Mouse (Mus musculus): ENCODE results near the gene Pfkl. TPM values are rescaled to one million over a fixed set of nuclear protein-coding genes. Genes with fewer than 3 reads are reported as not detected.
A peak's percentile ranks its signal among the peaks of the same experiment; 100 is the strongest.

Gene Pfkl
- polyA plus RNA-seq, 1 experiment = 326 TPM

DNA sequence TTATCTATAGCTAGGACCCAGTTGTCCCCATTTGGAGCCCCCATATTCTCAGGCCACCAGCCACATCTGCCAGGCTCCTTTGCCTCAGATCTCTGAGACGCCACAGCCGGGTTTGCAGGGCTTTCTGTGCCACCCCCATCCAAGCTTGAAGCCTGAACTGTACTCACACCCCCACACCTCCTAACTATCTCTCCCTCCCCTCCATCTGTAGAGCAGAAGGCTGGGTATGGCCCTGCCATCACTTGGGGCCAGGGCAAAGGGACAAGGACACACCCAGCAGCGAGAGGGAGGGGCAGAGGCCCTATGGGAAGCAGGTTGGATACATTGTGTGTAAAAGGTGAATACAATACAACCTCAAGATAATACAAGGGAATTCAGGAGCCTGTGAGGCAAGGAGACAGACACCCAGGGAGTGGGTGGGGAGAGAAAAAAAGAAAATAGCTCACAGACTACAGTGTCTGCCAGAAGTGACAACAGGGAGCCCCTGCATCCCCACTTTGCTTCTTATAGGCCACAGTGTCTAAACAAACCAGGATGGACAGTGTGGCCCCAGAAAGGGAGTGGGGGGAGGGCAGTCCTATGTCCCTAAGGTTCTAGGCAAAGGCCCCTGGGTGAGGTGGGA, 5.3 kb downstream of the Pfkl start:
- peaks cover 17% of the 10 kb centered on the region for H3K4me1 ChIP-seq (ENCODE audit: control insufficient read depth, insufficient read depth, insufficient read length, low read length)
- no peak overlapping the region for H3K27ac ChIP-seq (replicated peaks; ENCODE audit: low read depth, low read length)
- no peak overlapping the region for H3K4me3 ChIP-seq (ENCODE audit: insufficient read depth, low read depth, low read length)

DNA sequence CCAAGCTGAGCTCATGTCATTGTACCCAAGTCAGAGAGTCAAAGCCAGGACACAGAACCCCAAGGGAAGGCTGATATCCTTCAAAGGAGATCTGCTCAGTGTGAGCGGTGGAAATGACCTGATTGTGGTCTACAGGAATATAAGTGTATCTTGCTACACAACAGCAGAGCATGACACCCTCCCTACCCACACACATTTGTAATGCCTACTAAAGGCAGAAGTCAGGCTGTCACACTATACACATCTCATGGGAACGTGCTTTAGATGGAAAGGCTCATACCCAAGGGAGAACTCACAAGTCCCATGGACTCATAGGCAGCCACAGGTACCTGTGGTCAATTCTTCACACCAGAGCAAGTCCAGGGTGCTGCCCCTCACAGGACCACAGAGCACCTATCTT, 7.6 kb downstream of the Pfkl start:
- H3K4me1 ChIP-seq (ENCODE audit: control insufficient read depth, insufficient read depth, insufficient read length, low read length) = peaks cover 10% of the 10 kb centered on the region
- no peak overlapping the region for H3K27ac ChIP-seq (replicated peaks; ENCODE audit: low read depth, low read length)
- no peak overlapping the region for H3K4me3 ChIP-seq (ENCODE audit: insufficient read depth, low read depth, low read length)

DNA sequence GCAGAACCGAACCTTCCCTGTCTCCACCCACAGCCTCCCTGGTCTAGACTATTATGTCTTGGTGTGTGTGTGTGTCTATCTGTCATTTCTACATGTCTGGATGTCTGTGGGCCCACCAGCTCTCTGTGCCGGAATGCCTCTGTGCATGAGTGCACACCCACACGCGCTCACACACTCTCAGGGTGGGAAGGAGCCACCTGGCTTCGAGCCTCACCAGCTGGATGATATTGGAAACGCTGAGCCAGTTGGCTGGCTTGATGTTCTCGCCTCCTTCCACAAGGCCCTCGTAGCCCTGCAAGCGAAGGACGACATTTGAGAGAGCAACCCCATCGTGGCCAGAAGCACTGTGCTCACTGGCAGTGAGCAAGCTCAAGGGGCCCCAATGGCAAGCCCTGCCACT, 8.1 kb downstream of the Pfkl start:
- no peak overlapping the region for H3K4me3 ChIP-seq (ENCODE audit: insufficient read depth, low read depth, low read length)
- H3K4me1 ChIP-seq (ENCODE audit: control insufficient read depth, insufficient read depth, insufficient read length, low read length) = peaks cover 8% of the 10 kb centered on the region
- no peak overlapping the region for H3K27ac ChIP-seq (replicated peaks; ENCODE audit: low read depth, low read length)

DNA sequence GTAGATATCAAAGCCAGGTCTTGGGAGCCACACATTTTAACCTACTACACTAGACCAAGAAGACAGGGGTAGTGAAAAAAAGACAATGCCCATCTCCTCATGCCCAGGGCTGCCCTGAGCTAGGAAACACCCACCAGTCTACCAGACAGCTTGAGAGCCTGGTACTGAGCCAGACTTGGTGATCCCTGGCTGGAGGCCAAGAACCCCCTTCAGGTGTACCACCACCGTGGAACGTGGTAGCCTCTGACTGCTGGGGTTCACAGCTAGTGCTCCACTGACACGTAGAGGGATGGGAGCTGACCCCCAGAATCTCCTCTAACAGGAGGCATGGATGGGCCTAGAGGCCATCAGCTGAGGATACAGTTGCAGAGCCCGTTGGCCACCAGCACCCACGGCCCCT, 9.7 kb downstream of the Pfkl start:
- H3K4me1 ChIP-seq (ENCODE audit: control insufficient read depth, insufficient read depth, insufficient read length, low read length) = no peaks in the 10 kb centered on the region
- no peak overlapping the region for H3K27ac ChIP-seq (replicated peaks; ENCODE audit: low read depth, low read length)
- no peak overlapping the region for H3K4me3 ChIP-seq (ENCODE audit: insufficient read depth, low read depth, low read length)

DNA sequence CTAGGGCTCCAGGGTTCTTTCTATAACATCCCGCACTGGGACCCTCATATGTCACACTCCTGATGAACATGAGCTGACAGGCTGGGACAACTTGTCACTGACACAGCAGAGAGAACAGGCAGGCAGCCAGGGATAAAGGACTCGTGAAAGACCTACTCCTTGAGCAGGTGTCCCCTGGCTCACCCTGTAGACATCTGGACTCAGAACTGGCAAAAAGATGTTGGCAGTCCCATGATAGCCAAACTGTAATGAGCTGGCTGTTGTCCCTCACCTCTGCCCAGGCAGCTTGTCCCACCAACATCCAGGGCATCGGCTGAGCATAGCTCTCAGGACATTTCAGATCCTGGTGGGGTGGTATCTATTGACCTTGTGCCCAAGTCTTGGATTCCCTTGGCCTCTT, 14.2 kb downstream of the Pfkl start:
- Histone ChIP-seq H3K4me1 (ENCODE audit: control insufficient read depth, insufficient read depth, insufficient read length, low read length) (no peaks in the 10 kb centered on the region), H3K27ac (replicated peaks; ENCODE audit: low read depth, low read length) (no peak overlapping the region), H3K4me3 (ENCODE audit: insufficient read depth, low read depth, low read length) (no peak overlapping the region)

- Histone ChIP-seq H3K4me3 (ENCODE audit: insufficient read depth, low read depth, low read length) (no peak overlapping the region), H3K27ac (replicated peaks; ENCODE audit: low read depth, low read length) (no peak overlapping the region), H3K4me1 (ENCODE audit: control insufficient read depth, insufficient read depth, insufficient read length, low read length) (no peaks in the 10 kb centered on the region)
These were observed 24.1 kb downstream of the Pfkl start for GRCm38 (mm10) chr10:77985775-77986174.

GRCm38 (mm10) chr10:77984660-77985059, 25.2 kb downstream of the Pfkl start:
- no peaks in the 10 kb centered on the region for H3K4me1 ChIP-seq (ENCODE audit: control insufficient read depth, insufficient read depth, insufficient read length, low read length)
- H3K4me3 ChIP-seq (ENCODE audit: insufficient read depth, low read depth, low read length) = no peak overlapping the region
- no peak overlapping the region for H3K27ac ChIP-seq (replicated peaks; ENCODE audit: low read depth, low read length)

- Histone ChIP-seq H3K4me1 (ENCODE audit: control insufficient read depth, insufficient read depth, insufficient read length, low read length) (no peaks in the 10 kb centered on the region), H3K27ac (replicated peaks; ENCODE audit: low read depth, low read length) (no peak within 1 kb of the TSS), H3K4me3 (ENCODE audit: insufficient read depth, low read depth, low read length) (peak within 1 kb of the TSS; percentile 78)
These were observed 31.2 kb downstream of the Pfkl start, which contains the start of gene 1810043G02Rik for GRCm38 (mm10) chr10:77978351-77979350. 1810043G02Rik (plus strand) TSS chr10:77978524.

DNA sequence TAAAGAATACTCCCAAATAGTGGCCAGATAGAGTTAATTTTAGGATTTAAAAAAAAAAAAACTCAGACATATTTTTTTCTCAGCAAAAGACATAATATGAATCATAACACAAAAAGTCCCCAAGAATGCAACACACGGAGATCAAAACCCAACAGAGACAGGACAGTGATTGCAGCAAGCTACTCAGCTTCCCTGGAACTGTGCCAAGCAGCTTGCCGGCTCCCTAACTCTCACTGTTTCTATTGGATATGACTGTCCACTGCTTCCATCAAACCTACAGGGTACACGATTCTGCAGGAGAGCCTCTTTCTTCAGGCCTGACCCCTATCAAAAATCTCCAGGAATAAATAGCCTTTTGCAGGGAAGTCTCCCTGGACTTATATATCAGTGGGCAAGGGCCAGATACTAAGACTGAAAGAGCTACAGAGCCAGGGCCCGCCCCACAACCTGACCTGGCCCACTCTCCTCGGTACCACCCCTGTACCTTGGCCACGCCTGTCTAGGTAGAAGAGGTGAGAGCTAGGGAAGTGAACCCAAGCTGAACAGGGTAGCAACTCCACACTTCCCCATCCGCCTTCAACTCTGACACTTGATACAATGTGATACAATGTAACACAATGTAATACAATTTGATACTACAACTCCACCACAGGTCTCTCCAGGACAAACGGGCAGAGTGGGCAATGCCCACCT, 33.3 kb downstream of the Pfkl start:
- H3K27ac ChIP-seq (replicated peaks; ENCODE audit: low read depth, low read length) = no peak overlapping the region
- no peak overlapping the region for H3K4me3 ChIP-seq (ENCODE audit: insufficient read depth, low read depth, low read length)
- no peaks in the 10 kb centered on the region for H3K4me1 ChIP-seq (ENCODE audit: control insufficient read depth, insufficient read depth, insufficient read length, low read length)

GRCm38 (mm10) chr10:77975653-77976052, 34.2 kb downstream of the Pfkl start:
- H3K27ac ChIP-seq (replicated peaks; ENCODE audit: low read depth, low read length) = no peak overlapping the region
- no peaks in the 10 kb centered on the region for H3K4me1 ChIP-seq (ENCODE audit: control insufficient read depth, insufficient read depth, insufficient read length, low read length)
- no peak overlapping the region for H3K4me3 ChIP-seq (ENCODE audit: insufficient read depth, low read depth, low read length)

DNA sequence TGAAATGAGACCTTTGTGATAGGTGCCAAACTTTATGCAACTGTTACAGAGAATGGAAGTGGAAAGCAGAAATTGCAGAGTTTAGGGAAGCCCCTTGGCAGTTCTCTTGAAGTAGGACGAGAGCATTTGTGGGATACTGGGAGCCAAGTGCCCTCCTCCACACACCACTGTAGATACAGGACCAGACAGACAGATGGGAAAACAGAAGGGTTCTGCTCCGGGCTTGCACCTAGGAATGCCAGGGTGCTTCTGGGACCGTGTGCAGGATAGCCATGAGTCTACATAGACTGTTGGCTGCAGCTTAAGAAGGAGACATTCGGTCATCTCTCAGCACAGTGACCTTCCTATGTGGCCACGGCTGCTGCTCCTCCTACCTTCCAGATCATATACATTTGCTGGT, 35.1 kb downstream of the Pfkl start:
- H3K27ac ChIP-seq (replicated peaks; ENCODE audit: low read depth, low read length) = no peak overlapping the region
- H3K4me1 ChIP-seq (ENCODE audit: control insufficient read depth, insufficient read depth, insufficient read length, low read length) = no peaks in the 10 kb centered on the region
- H3K4me3 ChIP-seq (ENCODE audit: insufficient read depth, low read depth, low read length) = no peak overlapping the region

DNA sequence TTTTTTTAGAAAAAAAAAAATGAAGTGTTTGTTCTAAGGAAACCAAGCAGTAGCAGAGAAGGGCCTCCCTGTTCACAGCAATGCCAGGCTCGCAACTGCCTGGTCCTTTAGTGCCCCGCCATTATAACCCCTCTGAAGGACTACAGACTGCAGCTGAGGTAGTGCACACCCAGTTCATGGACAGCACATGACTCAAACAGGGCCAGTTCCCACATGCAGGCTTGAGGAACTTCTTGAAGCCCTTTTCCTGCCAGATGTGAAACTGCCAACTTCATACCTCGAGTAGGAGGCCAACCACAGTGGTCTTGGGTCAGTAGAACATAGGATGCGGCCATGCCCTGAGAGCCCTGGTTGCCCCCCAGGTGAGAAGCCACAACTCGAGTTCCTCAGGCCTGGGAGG, 35.6 kb downstream of the Pfkl start:
- Histone ChIP-seq H3K4me3 (ENCODE audit: insufficient read depth, low read depth, low read length) (no peak overlapping the region), H3K4me1 (ENCODE audit: control insufficient read depth, insufficient read depth, insufficient read length, low read length) (no peaks in the 10 kb centered on the region), H3K27ac (replicated peaks; ENCODE audit: low read depth, low read length) (no peak overlapping the region)

- no peaks in the 10 kb centered on the region for H3K4me1 ChIP-seq (ENCODE audit: control insufficient read depth, insufficient read depth, insufficient read length, low read length)
- no peak overlapping the region for H3K4me3 ChIP-seq (ENCODE audit: insufficient read depth, low read depth, low read length)
- no peak overlapping the region for H3K27ac ChIP-seq (replicated peaks; ENCODE audit: low read depth, low read length)
These were observed 38.0 kb downstream of the Pfkl start for GRCm38 (mm10) chr10:77971709-77972553.

GRCm38 (mm10) chr10:77971191-77971590, 38.7 kb downstream of the Pfkl start:
- no peaks in the 10 kb centered on the region for H3K4me1 ChIP-seq (ENCODE audit: control insufficient read depth, insufficient read depth, insufficient read length, low read length)
- H3K27ac ChIP-seq (replicated peaks; ENCODE audit: low read depth, low read length) = no peak overlapping the region
- H3K4me3 ChIP-seq (ENCODE audit: insufficient read depth, low read depth, low read length) = no peak overlapping the region
